Mouse (Mus musculus): ENCODE data around the gene Notch1. TPM values are rescaled to one million over a fixed set of nuclear protein-coding genes. Genes with fewer than 3 reads are reported as not detected.

Gene Notch1
- polyA plus RNA-seq, 1 experiment from 2014 or later: 56.2 TPM

- H3K9me3 ChIP-seq: no peaks in the 10 kb centered on the region
- H3K4me3 ChIP-seq: peak overlapping the region; percentile 9; the same call in 1 of the 2 replicates
- H3K36me3 ChIP-seq: peaks cover 49% of the 10 kb centered on the region
- H3K9ac ChIP-seq (replicated peaks): no peak overlapping the region; the same call in 1 of the 2 replicates
- H3K27ac ChIP-seq (replicated peaks): peak overlapping the region; percentile 98
- peaks cover 79% of the 10 kb centered on the region for H3K4me1 ChIP-seq
- peak; percentile 12; the same call in 1 of the 2 replicates for ATAC-seq (ENCODE audit: low FRiP score, low read depth)
- H3K27me3 ChIP-seq: no peaks in the 10 kb centered on the region
- H3K4me2 ChIP-seq (replicated peaks): peak overlapping the region; percentile 49
- WGBS: 38% methylated on average over 9 of the region's 9 CpGs
Measured at GRCm38 (mm10) chr2:26485278-26485677, 31.2 kb downstream of the Notch1 start.

- Histone ChIP-seq H3K36me3 (peaks cover 60% of the 10 kb centered on the region), H3K4me1 (peaks cover 78% of the 10 kb centered on the region)
Measured at GRCm38 (mm10) chr2:26484169-26484568, 32.3 kb downstream of the Notch1 start.

GRCm38 (mm10) chr2:26483230-26483869 lies 33.1 kb downstream of the Notch1 start:
- no peaks in the 10 kb centered on the region for H3K27me3 ChIP-seq
- no peak for ATAC-seq (ENCODE audit: low FRiP score, low read depth)
- WGBS: 71% methylated on average over 13 of the region's 13 CpGs
- no peaks in the 10 kb centered on the region for H3K9me3 ChIP-seq
- peak overlapping the region; percentile 63 for H3K27ac ChIP-seq (replicated peaks)
- no peak overlapping the region for H3K9ac ChIP-seq (replicated peaks)
- peaks cover 78% of the 10 kb centered on the region for H3K4me1 ChIP-seq
- no peak overlapping the region for H3K4me3 ChIP-seq
- H3K36me3 ChIP-seq: peaks cover 68% of the 10 kb centered on the region
- H3K4me2 ChIP-seq (replicated peaks): no peak overlapping the region

More at GRCm38 (mm10) chr2:26484169-26484568, 32.3 kb downstream of the Notch1 start:
- ATAC-seq (ENCODE audit: low FRiP score, low read depth): no peak
- Histone ChIP-seq H3K9ac (replicated peaks) (no peak overlapping the region), H3K27ac (replicated peaks) (peak overlapping the region; percentile 98; the same call in 1 of the 2 replicates), H3K9me3 (no peaks in the 10 kb centered on the region), H3K4me3 (no peak overlapping the region), H3K4me2 (replicated peaks) (no peak overlapping the region), H3K27me3 (no peaks in the 10 kb centered on the region)
- 92% methylated on average over 10 of the region's 10 CpGs for WGBS

- H3K27ac ChIP-seq (replicated peaks): peak overlapping the region; percentile 63
- H3K27me3 ChIP-seq: no peaks in the 10 kb centered on the region
- no peak for ATAC-seq (ENCODE audit: low FRiP score, low read depth)
- 92% methylated on average over 3 of the region's 3 CpGs for WGBS
- no peak overlapping the region for H3K4me3 ChIP-seq
- H3K9ac ChIP-seq (replicated peaks): no peak overlapping the region
- no peaks in the 10 kb centered on the region for H3K9me3 ChIP-seq
- peaks cover 73% of the 10 kb centered on the region for H3K36me3 ChIP-seq
- no peak overlapping the region for H3K4me2 ChIP-seq (replicated peaks)
- H3K4me1 ChIP-seq: peaks cover 76% of the 10 kb centered on the region
Measured at GRCm38 (mm10) chr2:26482824-26483223, 33.6 kb downstream of the Notch1 start.

- no peak for ATAC-seq (ENCODE audit: low FRiP score, low read depth)
- Histone ChIP-seq H3K4me1 (peaks cover 72% of the 10 kb centered on the region), H3K9ac (replicated peaks) (no peak overlapping the region), H3K36me3 (peaks cover 82% of the 10 kb centered on the region), H3K4me3 (no peak overlapping the region), H3K27me3 (no peaks in the 10 kb centered on the region), H3K9me3 (no peaks in the 10 kb centered on the region), H3K4me2 (replicated peaks) (no peak overlapping the region), H3K27ac (replicated peaks) (peak overlapping the region; percentile 39)
- 87% methylated on average over 10 of the region's 10 CpGs for WGBS
Measured at GRCm38 (mm10) chr2:26481724-26482495, 34.6 kb downstream of the Notch1 start.

- Histone ChIP-seq H3K36me3 (peaks cover 92% of the 10 kb centered on the region), H3K27ac (replicated peaks) (no peak overlapping the region; the same call in 1 of the 2 replicates), H3K4me1 (peaks cover 72% of the 10 kb centered on the region)
Measured at GRCm38 (mm10) chr2:26480911-26481310, 35.6 kb downstream of the Notch1 start.

GRCm38 (mm10) chr2:26478685-26479205 lies 37.7 kb downstream of the Notch1 start:
- Histone ChIP-seq H3K4me2 (replicated peaks) (0 out of 2 replicates have a peak overlapping the region, but pooled peaks have one; percentile 9), H3K36me3 (peaks cover 100% of the 10 kb centered on the region), H3K27me3 (no peaks in the 10 kb centered on the region), H3K4me1 (peaks cover 64% of the 10 kb centered on the region), H3K9ac (replicated peaks) (no peak overlapping the region), H3K27ac (replicated peaks) (peak overlapping the region; percentile 87), H3K4me3 (no peak overlapping the region), H3K9me3 (no peaks in the 10 kb centered on the region)
- WGBS: 74% methylated on average over 2 of the region's 2 CpGs
- ATAC-seq (ENCODE audit: low FRiP score, low read depth): peak; percentile 70

More at GRCm38 (mm10) chr2:26480911-26481310, 35.6 kb downstream of the Notch1 start:
- Histone ChIP-seq H3K9ac (replicated peaks) (no peak overlapping the region), H3K9me3 (no peaks in the 10 kb centered on the region), H3K4me2 (replicated peaks) (no peak overlapping the region), H3K27me3 (no peaks in the 10 kb centered on the region), H3K4me3 (no peak overlapping the region)
- 96% methylated on average over 12 of the region's 12 CpGs for WGBS
- no peak for ATAC-seq (ENCODE audit: low FRiP score, low read depth)

- H3K4me1 ChIP-seq: peaks cover 56% of the 10 kb centered on the region
- no peaks in the 10 kb centered on the region for H3K9me3 ChIP-seq
Measured at GRCm38 (mm10) chr2:26477911-26478310, 38.6 kb downstream of the Notch1 start.

GRCm38 (mm10) chr2:26475505-26476430 lies 40.7 kb downstream of the Notch1 start:
- Histone ChIP-seq H3K4me1 (peaks cover 53% of the 10 kb centered on the region), H3K4me3 (0 out of 2 replicates have a peak overlapping the region, but pooled peaks have one; percentile 3), H3K9me3 (no peaks in the 10 kb centered on the region), H3K36me3 (peaks cover 100% of the 10 kb centered on the region), H3K4me2 (replicated peaks) (no peak overlapping the region), H3K9ac (replicated peaks) (peak overlapping the region; percentile 39; the same call in 1 of the 2 replicates), H3K27me3 (no peaks in the 10 kb centered on the region), H3K27ac (replicated peaks) (peak overlapping the region; percentile 87)
- 71% methylated on average over 13 of the region's 13 CpGs for WGBS
- ATAC-seq (ENCODE audit: low FRiP score, low read depth): peak; percentile 82

More at GRCm38 (mm10) chr2:26477911-26478310, 38.6 kb downstream of the Notch1 start:
- no peak for ATAC-seq (ENCODE audit: low FRiP score, low read depth)
- Histone ChIP-seq H3K9ac (replicated peaks) (no peak overlapping the region), H3K36me3 (peaks cover 100% of the 10 kb centered on the region), H3K4me2 (replicated peaks) (no peak overlapping the region), H3K4me3 (no peak overlapping the region), H3K27ac (replicated peaks) (peak overlapping the region; percentile 87), H3K27me3 (no peaks in the 10 kb centered on the region)
- WGBS: 95% methylated on average over 7 of the region's 7 CpGs

- Histone ChIP-seq H3K4me1 (peaks cover 48% of the 10 kb centered on the region), H3K4me3 (no peak overlapping the region), H3K27ac (replicated peaks) (peak overlapping the region; percentile 87), H3K27me3 (no peaks in the 10 kb centered on the region), H3K9me3 (no peaks in the 10 kb centered on the region), H3K9ac (replicated peaks) (no peak overlapping the region), H3K4me2 (replicated peaks) (peak overlapping the region; percentile 11; the same call in 1 of the 2 replicates), H3K36me3 (peaks cover 100% of the 10 kb centered on the region)
- no peak for ATAC-seq (ENCODE audit: low FRiP score, low read depth)
- WGBS: 51% methylated on average over 9 of the region's 9 CpGs
Measured at GRCm38 (mm10) chr2:26474789-26475504, 41.5 kb downstream of the Notch1 start.

Data from midbrain, embryonic 12.5 days (tissue).